Mouse (Mus musculus) heart, embryonic 11.5 days (tissue): ENCODE measurements around the gene Pcgf2. TPM values are rescaled to one million over a fixed set of nuclear protein-coding genes. Genes with fewer than 3 reads are reported as not detected.

Experiments used
- ATAC-seq: fragments of 200-750 bp; cut with Nextera tagmentation; replicated peaks from 2 replicates; pipeline ENCODE4 v1.8.0; 2017; ENCODE audit warnings: moderate library complexity; ENCODE audit not compliant: insufficient number of reproducible peaks, low FRiP score, low TSS enrichment
- H3K27ac ChIP-seq: fragments of 300-500 bp; sonication (generic); 2 replicates; pipeline ENCODE4 v1.5.1; 2014; ENCODE audit warnings: mild to moderate bottlenecking, low read depth, low read length
- H3K27me3 ChIP-seq: fragments of 300-500 bp; sonication (generic); 2 replicates; pipeline ENCODE4 v1.6.1; 2014; ENCODE audit warnings: mild to moderate bottlenecking, low read length, mixed read lengths; ENCODE audit not compliant: control insufficient read depth, insufficient read depth
- H3K36me3 ChIP-seq: fragments of 300-500 bp; sonication (generic); 2 replicates; pipeline ENCODE4 v1.6.1; 2014; ENCODE audit warnings: mild to moderate bottlenecking, low read length, moderate library complexity, mixed read lengths; ENCODE audit not compliant: control insufficient read depth, insufficient read depth
- H3K4me1 ChIP-seq: fragments of 300-500 bp; sonication (generic); 2 replicates; pipeline ENCODE4 v1.6.1; 2014; ENCODE audit warnings: low read length; ENCODE audit not compliant: control insufficient read depth, insufficient read depth
- H3K4me2 ChIP-seq: fragments of 300-500 bp; sonication (generic); 2 replicates; pipeline ENCODE4 v1.6.1; 2014; ENCODE audit warnings: mild to moderate bottlenecking, moderate library complexity
- H3K4me3 ChIP-seq: fragments of 300-500 bp; sonication (generic); 2 replicates; pipeline ENCODE4 v1.5.1; 2014; ENCODE audit warnings: low read depth, low read length
- H3K9ac ChIP-seq: fragments of 300-500 bp; sonication (generic); 2 replicates; pipeline ENCODE4 v1.6.1; 2014; ENCODE audit warnings: mild to moderate bottlenecking, low read depth, low read length, moderate library complexity
- H3K9me3 ChIP-seq: fragments of 300-500 bp; sonication (generic); replicated peaks from 2 replicates; pipeline ENCODE4 v1.6.1; 2016; ENCODE audit warnings: low read length; ENCODE audit not compliant: control insufficient read depth
- WGBS: fragments of 180-500 bp; shearing (Covaris S2); extraction: QIAGEN DNeasy Blood & Tissue Kit; methylation state at CpG from one replicate; pipeline ENCODE4 v1.1.7; 2014; ENCODE audit not compliant: insufficient replicate concordance; 5-methylcytosine and 5-hydroxymethylcytosine counted together
- polyA plus RNA-seq: library from polyadenylated mRNA; unstranded; fragments of >200 nt; fragmentation: Nextera tagmentation; extraction: Ambion mirVana; gene quantifications from 2 replicates; pipeline ENCODE4 v1.2.1, GENCODE M21; 2014

The Pcgf2 gene
- polyA plus RNA-seq = 10.3 and 16.4 TPM in 2 replicates

GRCm38 (mm10) chr11:97700003-97700745 is at the start of gene Pcgf2:
TSS of gene Pcgf2 (minus strand) at chr11:97700497.
- Histone ChIP-seq H3K4me1 (peaks cover 50% of the 10 kb centered on the region), H3K9ac (peak within 1 kb of the TSS; percentile 91)
- under 1% methylated on average over 85 of the region's 85 CpGs for WGBS

GRCm38 (mm10) chr11:97748496-97748895 is 48.2 kb upstream of the Pcgf2 start:
- no peak overlapping the region for H3K27ac ChIP-seq
- ATAC-seq = no peak
- H3K36me3 ChIP-seq = peaks cover 34% of the 10 kb centered on the region
- no peak overlapping the region for H3K4me2 ChIP-seq
- H3K9ac ChIP-seq = no peak overlapping the region
- 81% methylated on average over 5 of the region's 5 CpGs for WGBS
- peaks cover 2% of the 10 kb centered on the region; the same call in 1 of the 2 replicates for H3K4me1 ChIP-seq
- no peaks in the 10 kb centered on the region for H3K27me3 ChIP-seq
- no peak overlapping the region for H3K4me3 ChIP-seq
- no peaks in the 10 kb centered on the region for H3K9me3 ChIP-seq

More at GRCm38 (mm10) chr11:97700003-97700745, at the start of gene Pcgf2:
- Histone ChIP-seq H3K27me3 (no peaks in the 10 kb centered on the region), H3K36me3 (peaks cover 2% of the 10 kb centered on the region; the same call in 1 of the 2 replicates), H3K4me3 (peak within 1 kb of the TSS; percentile 87), H3K9me3 (no peaks in the 10 kb centered on the region), H3K27ac (peak within 1 kb of the TSS; percentile 97), H3K4me2 (peak within 1 kb of the TSS; percentile 98)
- ATAC-seq = no peak

GRCm38 (mm10) chr11:97747773-97748172 is 47.5 kb upstream of the Pcgf2 start:
- Histone ChIP-seq H3K27ac (no peak overlapping the region), H3K27me3 (no peaks in the 10 kb centered on the region), H3K4me1 (peaks cover 9% of the 10 kb centered on the region), H3K4me3 (no peak overlapping the region), H3K9me3 (no peaks in the 10 kb centered on the region), H3K36me3 (peaks cover 26% of the 10 kb centered on the region), H3K9ac (no peak overlapping the region), H3K4me2 (no peak overlapping the region)
- no peak for ATAC-seq
- WGBS = 87% methylated on average over 8 of the region's 8 CpGs

- Histone ChIP-seq H3K4me1 (peaks cover 15% of the 10 kb centered on the region), H3K4me2 (peak overlapping the region; percentile 55), H3K27me3 (no peaks in the 10 kb centered on the region), H3K9me3 (no peaks in the 10 kb centered on the region), H3K9ac (no peak overlapping the region), H3K27ac (no peak overlapping the region), H3K4me3 (peak overlapping the region; percentile 74), H3K36me3 (peaks cover 9% of the 10 kb centered on the region)
- WGBS = 10% methylated on average over 13 of the region's 13 CpGs
- no peak for ATAC-seq
Observed at GRCm38 (mm10) chr11:97745331-97745721, 45.0 kb upstream of the Pcgf2 start.

- H3K27me3 ChIP-seq = no peaks in the 10 kb centered on the region
- WGBS = under 1% methylated on average over 48 of the region's 57 CpGs
- H3K9me3 ChIP-seq = no peaks in the 10 kb centered on the region
- H3K4me3 ChIP-seq = peak overlapping the region; percentile 74
- H3K27ac ChIP-seq = peak overlapping the region; percentile 91
- H3K4me1 ChIP-seq = peaks cover 18% of the 10 kb centered on the region
- peaks cover 5% of the 10 kb centered on the region for H3K36me3 ChIP-seq
- H3K4me2 ChIP-seq = peak overlapping the region; percentile 92
- peak; percentile 92 for ATAC-seq
- H3K9ac ChIP-seq = peak overlapping the region; percentile 92
Observed at GRCm38 (mm10) chr11:97744718-97745330, 44.5 kb upstream of the Pcgf2 start.

GRCm38 (mm10) chr11:97744063-97744717 is 43.9 kb upstream of the Pcgf2 start, which contains the start of gene Pip4k2b:
TSS of gene Pip4k2b (minus strand) at chr11:97744704.
- no peaks in the 10 kb centered on the region for H3K27me3 ChIP-seq
- peak within 1 kb of the TSS; percentile 74 for H3K4me3 ChIP-seq
- no peaks in the 10 kb centered on the region for H3K9me3 ChIP-seq
- H3K36me3 ChIP-seq = peaks cover 5% of the 10 kb centered on the region
- ATAC-seq = peak; percentile 21; the same call in 1 of the 2 replicates
- peak within 1 kb of the TSS; percentile 92 for H3K4me2 ChIP-seq
- WGBS = under 1% methylated on average over 58 of the region's 63 CpGs
- H3K27ac ChIP-seq = peak within 1 kb of the TSS; percentile 91
- H3K9ac ChIP-seq = peak within 1 kb of the TSS; percentile 92
- H3K4me1 ChIP-seq = peaks cover 18% of the 10 kb centered on the region

- peak overlapping the region; percentile 92 for H3K4me2 ChIP-seq
- no peaks in the 10 kb centered on the region for H3K9me3 ChIP-seq
- no peak for ATAC-seq
- peaks cover 5% of the 10 kb centered on the region for H3K36me3 ChIP-seq
- H3K4me3 ChIP-seq = peak overlapping the region; percentile 74
- peak overlapping the region; percentile 90 for H3K9ac ChIP-seq
- peaks cover 18% of the 10 kb centered on the region for H3K4me1 ChIP-seq
- H3K27ac ChIP-seq = peak overlapping the region; percentile 91; the same call in 1 of the 2 replicates
- H3K27me3 ChIP-seq = no peaks in the 10 kb centered on the region
- 39% methylated on average over 9 of the region's 9 CpGs for WGBS
Observed at GRCm38 (mm10) chr11:97743423-97743822, 43.1 kb upstream of the Pcgf2 start.

- Histone ChIP-seq H3K4me1 (peaks cover 18% of the 10 kb centered on the region), H3K36me3 (peaks cover 5% of the 10 kb centered on the region), H3K27me3 (no peaks in the 10 kb centered on the region), H3K27ac (no peak overlapping the region), H3K4me3 (peak overlapping the region; percentile 74), H3K9ac (no peak overlapping the region), H3K9me3 (no peaks in the 10 kb centered on the region), H3K4me2 (peak overlapping the region; percentile 92; the same call in 1 of the 2 replicates)
- WGBS = 86% methylated on average over 9 of the region's 9 CpGs
- ATAC-seq = no peak
Observed at GRCm38 (mm10) chr11:97742591-97742990, 42.3 kb upstream of the Pcgf2 start.
